Mouse (Mus musculus): ENCODE results near the gene Ttf2.
A peak's percentile ranks its signal among the peaks of the same experiment; 100 is the strongest.

The Ttf2 gene

GRCm38 (mm10) chr3:100973906-100974305 is 4.4 kb upstream of the Ttf2 start:
- DNase-seq (ENCODE audit: low spot score in 2 of 2), result peak; percentile 24 to 34

GRCm38 (mm10) chr3:100963849-100964542 is 5.5 kb downstream of the Ttf2 start:
- DNase-seq (ENCODE audit: low spot score in 2 of 2), result peak in 1 of 2 experiments; percentile 10

- DNase-seq (ENCODE audit: low spot score in 2 of 2), result no peak
Measured at GRCm38 (mm10) chr3:100961501-100961900, 8.0 kb downstream of the Ttf2 start.

- DNase-seq (ENCODE audit: low spot score in 2 of 2), result no peak
Measured at GRCm38 (mm10) chr3:100961007-100961406, 8.5 kb downstream of the Ttf2 start.

GRCm38 (mm10) chr3:100954616-100955015 is 14.8 kb downstream of the Ttf2 start:
- DNase-seq (ENCODE audit: low spot score in 2 of 2), result no peak

- no peak for DNase-seq (ENCODE audit: low spot score in 2 of 2)
Measured at GRCm38 (mm10) chr3:100951531-100951930, 17.9 kb downstream of the Ttf2 start.

GRCm38 (mm10) chr3:100947286-100947685 is 22.2 kb downstream of the Ttf2 start:
- DNase-seq (ENCODE audit: low spot score in 2 of 2), result no peak

- DNase-seq (ENCODE audit: low spot score in 2 of 2), result no peak
Measured at GRCm38 (mm10) chr3:100940496-100941037, 28.9 kb downstream of the Ttf2 start.

- no peak for DNase-seq (ENCODE audit: low spot score in 2 of 2)
Measured at GRCm38 (mm10) chr3:100938211-100938610, 31.3 kb downstream of the Ttf2 start.

- DNase-seq (ENCODE audit: low spot score in 2 of 2), result no peak
Measured at GRCm38 (mm10) chr3:100936201-100936600, 33.3 kb downstream of the Ttf2 start.

- DNase-seq (ENCODE audit: low spot score in 2 of 2), result no peak
Measured at GRCm38 (mm10) chr3:100935521-100935920, 33.9 kb downstream of the Ttf2 start.

- peak in 1 of 2 experiments; percentile 12 for DNase-seq (ENCODE audit: low spot score in 2 of 2)
Measured at GRCm38 (mm10) chr3:100932077-100932944, 37.2 kb downstream of the Ttf2 start.

- DNase-seq (ENCODE audit: low spot score in 2 of 2), result no peak
Measured at GRCm38 (mm10) chr3:100931332-100932076, 38.0 kb downstream of the Ttf2 start.

- DNase-seq (ENCODE audit: low spot score in 2 of 2), result no peak
Measured at GRCm38 (mm10) chr3:100925176-100925575, 44.3 kb downstream of the Ttf2 start.

GRCm38 (mm10) chr3:100924065-100924732 is 45.3 kb downstream of the Ttf2 start:
- DNase-seq (ENCODE audit: low spot score in 2 of 2), result no peak

- DNase-seq (ENCODE audit: low spot score in 2 of 2), result no peak
Measured at GRCm38 (mm10) chr3:100922506-100923375, 46.7 kb downstream of the Ttf2 start.

- peak; percentile 96 to 97 for DNase-seq (ENCODE audit: low spot score in 2 of 2)
Measured at GRCm38 (mm10) chr3:100921825-100922505, 47.5 kb downstream of the Ttf2 start, which contains the start of gene Trim45. Trim45 (plus strand) TSS chr3:100922202.

- DNase-seq (ENCODE audit: low spot score in 2 of 2), result no peak
Measured at GRCm38 (mm10) chr3:100920611-100921140, 48.8 kb downstream of the Ttf2 start.

- peak; percentile 16 to 33 for DNase-seq (ENCODE audit: low spot score in 2 of 2)
Measured at GRCm38 (mm10) chr3:100916844-100917243, 52.6 kb downstream of the Ttf2 start.
